Mouse (Mus musculus) liver, embryonic 15.5 days (tissue): Measurements from ENCODE around the gene Gm3005. TPM values are rescaled to one million over a fixed set of nuclear protein-coding genes. Genes with fewer than 3 reads are reported as not detected.
"Not testable (repeated sequence)": the region's sequence is repeated elsewhere in the genome, so short reads cannot be mapped to it uniquely, and the experiment has no call there.

Source experiments
- ATAC-seq: fragments of 200-750 bp; cut with Nextera tagmentation; 2 replicates; pipeline ENCODE4 v1.8.0; 2017; ENCODE audit warnings: moderate number of reproducible peaks, mild to moderate bottlenecking, moderate library complexity; ENCODE audit not compliant: insufficient read depth
- H3K27ac ChIP-seq: fragments of 300-500 bp; sonication (generic); replicated peaks from 2 replicates; pipeline ENCODE4 v1.5.1; 2015; ENCODE audit warnings: mild to moderate bottlenecking, inconsistent platforms
- H3K27me3 ChIP-seq: fragments of 300-500 bp; sonication (generic); 2 replicates; pipeline ENCODE4 v1.6.1; 2015; ENCODE audit warnings: mild to moderate bottlenecking, inconsistent platforms
- H3K36me3 ChIP-seq: fragments of 300-500 bp; sonication (generic); replicated peaks from 2 replicates; pipeline ENCODE4 v1.6.1; 2015; ENCODE audit warnings: moderate library complexity, mild to moderate bottlenecking, inconsistent platforms
- H3K4me1 ChIP-seq: fragments of 300-500 bp; sonication (generic); replicated peaks from 2 replicates; pipeline ENCODE4 v1.6.1; 2015; ENCODE audit warnings: inconsistent platforms
- H3K4me2 ChIP-seq: fragments of 300-500 bp; sonication (generic); 2 replicates; pipeline ENCODE4 v1.6.1; 2015; ENCODE audit warnings: moderate library complexity, mild to moderate bottlenecking, inconsistent platforms
- H3K4me3 ChIP-seq: fragments of 300-500 bp; sonication (generic); replicated peaks from 2 replicates; pipeline ENCODE4 v1.5.1; 2015; ENCODE audit warnings: mild to moderate bottlenecking, inconsistent platforms
- H3K9ac ChIP-seq: fragments of 300-500 bp; sonication (generic); 2 replicates; pipeline ENCODE4 v1.6.1; 2015; ENCODE audit warnings: moderate library complexity, mild to moderate bottlenecking, inconsistent platforms
- H3K9me3 ChIP-seq: fragments of 300-500 bp; sonication (generic); replicated peaks from 2 replicates; pipeline ENCODE4 v1.6.1; 2016; ENCODE audit warnings: inconsistent platforms
- WGBS: fragments of 180-500 bp; shearing (Covaris S2); methylation state at CpG from one replicate; pipeline ENCODE4 v1.1.7; 2015; ENCODE audit warnings: mixed read lengths; ENCODE audit not compliant: insufficient replicate concordance; 5-methylcytosine and 5-hydroxymethylcytosine counted together
- polyA plus RNA-seq: library from polyadenylated mRNA; unstranded; fragments of >200 nt; fragmentation: Nextera tagmentation; extraction: Ambion mirVana; gene quantifications from 2 replicates; pipeline ENCODE4 v1.2.1, GENCODE M21; 2015

Gene Gm3005
- not detected in 2 replicates for polyA plus RNA-seq

DNA sequence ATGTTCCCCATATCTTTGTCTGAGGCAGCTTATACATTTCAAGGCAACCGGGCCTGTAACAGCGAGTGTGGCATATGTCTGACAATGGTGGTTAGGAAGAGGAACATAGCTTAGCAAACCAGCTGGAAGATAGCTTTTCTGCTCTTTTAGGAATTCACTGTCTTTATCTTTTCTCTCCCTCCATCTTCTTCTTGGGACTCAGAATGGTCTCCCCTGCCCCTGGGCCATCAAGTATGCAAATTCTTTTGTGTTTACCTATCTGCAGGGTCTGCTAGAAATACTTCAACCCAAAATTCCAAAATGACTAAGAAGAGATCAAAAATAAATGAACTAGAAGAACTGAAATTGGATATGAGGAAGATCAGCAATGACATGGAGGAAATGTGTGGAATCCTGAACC, at the start of gene Gm3005:
Gene Gm3005, plus strand, starts transcription at position 301 of the 400 bp plus-strand sequence.
- WGBS: no CpG with 5 or more reads among the region's 2 CpGs
- ATAC-seq, H3K9me3 ChIP-seq: not testable (repeated sequence)

DNA sequence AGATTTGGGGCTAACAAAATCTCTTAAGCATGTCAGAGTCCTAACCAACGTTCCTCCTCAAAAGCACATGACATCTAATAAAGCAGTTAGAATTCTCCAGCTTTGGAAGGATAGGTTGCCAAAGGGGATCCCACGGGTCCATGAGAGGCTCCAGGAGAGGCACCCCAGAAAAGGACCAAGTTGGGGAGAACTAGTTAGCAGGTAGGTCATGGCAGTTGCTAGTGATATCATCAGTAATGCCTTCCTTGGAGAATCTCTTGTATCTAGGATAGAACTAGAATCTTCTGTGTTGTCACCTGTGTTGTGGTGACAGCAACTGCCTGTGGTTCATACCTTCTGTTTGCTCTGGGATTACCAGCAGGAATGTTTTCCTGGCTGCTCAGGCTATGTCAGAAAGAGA, 33.1 kb upstream of the Gm3005 start, which contains the start of gene Gm10413:
Gene Gm10413, plus strand, starts transcription at position 301 of the 400 bp plus-strand sequence.
- H3K27me3 ChIP-seq, H3K36me3 ChIP-seq, H3K9me3 ChIP-seq, H3K9ac ChIP-seq, H3K4me2 ChIP-seq, H3K4me3 ChIP-seq, ATAC-seq, H3K27ac ChIP-seq, H3K4me1 ChIP-seq: not testable (repeated sequence)
- WGBS: no CpG with 5 or more reads among the region's 2 CpGs

More for the DNA sequence above, at the start of gene Gm3005:
- H3K36me3 ChIP-seq, H3K27me3 ChIP-seq, H3K27ac ChIP-seq, H3K4me3 ChIP-seq, H3K4me1 ChIP-seq, H3K4me2 ChIP-seq, H3K9ac ChIP-seq: not testable (repeated sequence)

- not testable (repeated sequence) for H3K4me3 ChIP-seq, H3K9ac ChIP-seq, H3K36me3 ChIP-seq, H3K27me3 ChIP-seq, H3K4me1 ChIP-seq, ATAC-seq, H3K9me3 ChIP-seq, H3K4me2 ChIP-seq, H3K27ac ChIP-seq
- WGBS: no CpG with 5 or more reads among the region's 32 CpGs
These were observed 15.6 kb upstream of the Gm3005 start, which contains the start of gene Gm10409 for GRCm38 (mm10) chr14:3412314-3412713. Gene Gm10409, plus strand, starts transcription at chr14:3412614.

DNA sequence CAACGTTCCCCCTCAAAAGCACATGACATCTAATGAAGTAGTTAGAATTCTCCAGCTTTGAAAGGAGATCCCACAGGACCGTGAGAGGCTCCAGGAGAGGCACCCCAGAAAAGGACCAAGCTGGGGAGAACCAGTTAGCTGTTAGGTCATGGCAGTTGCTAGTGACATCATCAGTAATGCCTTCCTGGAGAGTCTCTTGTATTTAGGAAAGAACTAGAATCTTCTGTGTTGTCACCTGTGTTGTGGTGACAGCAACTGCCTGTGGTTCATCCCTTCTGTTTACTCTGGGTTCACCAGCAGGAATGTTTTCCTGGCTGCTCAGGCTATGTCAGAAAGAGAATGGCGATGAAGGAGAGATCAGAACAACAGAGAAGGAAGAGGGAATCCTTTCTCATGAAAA, 21.2 kb downstream of the Gm3005 start, which contains the start of gene Gm10408:
Gene Gm10408, plus strand, starts transcription at position 301 of the 400 bp plus-strand sequence.
- WGBS: no CpG with 5 or more reads among the region's 3 CpGs
- not testable (repeated sequence) for H3K27ac ChIP-seq, H3K36me3 ChIP-seq, H3K4me3 ChIP-seq, ATAC-seq, H3K9me3 ChIP-seq, H3K27me3 ChIP-seq, H3K4me1 ChIP-seq, H3K9ac ChIP-seq, H3K4me2 ChIP-seq

DNA sequence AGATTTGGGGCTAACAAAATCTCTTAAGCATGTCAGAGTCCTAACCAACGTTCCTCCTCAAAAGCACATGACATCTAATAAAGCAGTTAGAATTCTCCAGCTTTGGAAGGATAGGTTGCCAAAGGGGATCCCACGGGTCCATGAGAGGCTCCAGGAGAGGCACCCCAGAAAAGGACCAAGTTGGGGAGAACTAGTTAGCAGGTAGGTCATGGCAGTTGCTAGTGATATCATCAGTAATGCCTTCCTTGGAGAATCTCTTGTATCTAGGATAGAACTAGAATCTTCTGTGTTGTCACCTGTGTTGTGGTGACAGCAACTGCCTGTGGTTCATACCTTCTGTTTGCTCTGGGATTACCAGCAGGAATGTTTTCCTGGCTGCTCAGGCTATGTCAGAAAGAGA, 206.3 kb downstream of the Gm3005 start, which contains the start of gene Gm3012:
Gene Gm3012, plus strand, starts transcription at position 301 of the 400 bp plus-strand sequence.
- not testable (repeated sequence) for ATAC-seq

More for the DNA sequence above, 206.3 kb downstream of the Gm3005 start, which contains the start of gene Gm3012:
- H3K4me1 ChIP-seq, H3K4me2 ChIP-seq, H3K4me3 ChIP-seq, H3K27ac ChIP-seq, H3K9me3 ChIP-seq, H3K9ac ChIP-seq, H3K36me3 ChIP-seq, H3K27me3 ChIP-seq: not testable (repeated sequence)
- WGBS: no CpG with 5 or more reads among the region's 2 CpGs

Other genes with a start within 250 kb of the Gm3005 start
- gene Gm5795, start 239.8 kb upstream of the Gm3005 start, polyA plus RNA-seq: not detected in 2 replicates
- 0.10 and 0.13 TPM in 2 replicates for gene D830030K20Rik, start 219.6 kb upstream of the Gm3005 start, polyA plus RNA-seq
- not detected in 2 replicates for gene Gm2956, start 95.5 kb upstream of the Gm3005 start, polyA plus RNA-seq
- gene Gm10413, start 33.0 kb upstream of the Gm3005 start, polyA plus RNA-seq: not detected in 2 replicates
- gene Gm10409, start 15.5 kb upstream of the Gm3005 start, polyA plus RNA-seq: not detected in 2 replicates
- gene Gm10408, start 21.3 kb downstream of the Gm3005 start, polyA plus RNA-seq: not detected in 2 replicates
- gene Gm3012, start 206.4 kb downstream of the Gm3005 start, polyA plus RNA-seq: not detected in 2 replicates
- not detected in 2 replicates for gene Gm3020, start 223.9 kb downstream of the Gm3005 start, polyA plus RNA-seq